Mouse (Mus musculus): ENCODE measurements around the gene 9530077C05Rik.
"Not testable (repeated sequence)": the region's sequence is repeated elsewhere in the genome, so short reads cannot be mapped to it uniquely, and the experiment has no call there.

Gene 9530077C05Rik

DNA sequence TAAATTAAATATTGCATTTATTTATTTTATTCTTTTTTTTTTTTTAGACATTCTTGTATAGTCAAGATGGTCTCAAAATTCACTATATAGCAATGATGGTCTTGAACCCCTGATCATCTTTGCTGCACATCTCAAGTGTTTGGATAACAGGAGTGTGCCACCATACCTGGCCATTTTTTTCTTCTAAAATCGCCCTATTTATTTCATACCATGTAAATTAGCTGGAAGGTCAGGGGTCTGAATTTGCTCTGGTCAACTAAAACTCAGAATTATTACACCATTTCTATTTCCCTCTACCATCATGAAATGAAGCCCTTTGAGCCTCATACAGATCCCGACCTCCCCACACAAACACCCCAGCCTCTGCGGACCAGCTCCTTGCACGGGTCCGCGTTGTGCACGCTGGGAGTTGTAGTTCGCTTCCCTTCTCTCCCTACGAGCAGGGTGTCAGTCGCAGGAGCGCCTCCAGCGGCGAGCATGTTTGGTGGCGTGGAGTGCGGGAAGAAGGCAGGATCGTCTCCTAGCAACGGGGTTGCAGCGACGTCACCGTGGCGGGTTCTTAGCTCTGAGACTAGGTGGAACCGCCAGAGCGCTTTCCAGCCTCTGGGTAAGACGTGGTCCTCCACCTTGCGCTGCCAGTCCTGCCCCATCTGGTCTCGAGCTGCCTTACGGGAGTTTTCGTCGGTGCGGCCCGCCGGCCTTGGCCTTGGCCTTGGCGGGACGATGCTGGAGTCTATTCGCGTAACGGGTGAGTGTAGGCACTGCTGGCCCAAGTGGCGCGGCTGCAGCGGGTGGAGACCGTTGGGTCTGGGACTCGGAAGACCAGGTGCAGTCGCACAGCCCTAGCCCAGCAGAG, at the start of gene 9530077C05Rik:
Gene 9530077C05Rik, plus strand, starts transcription at position 512 of the 856 bp plus-strand sequence.
- ATAC-seq (ENCODE audit: insufficient number of reproducible peaks, low FRiP score, low TSS enrichment): peak; percentile 100

DNA sequence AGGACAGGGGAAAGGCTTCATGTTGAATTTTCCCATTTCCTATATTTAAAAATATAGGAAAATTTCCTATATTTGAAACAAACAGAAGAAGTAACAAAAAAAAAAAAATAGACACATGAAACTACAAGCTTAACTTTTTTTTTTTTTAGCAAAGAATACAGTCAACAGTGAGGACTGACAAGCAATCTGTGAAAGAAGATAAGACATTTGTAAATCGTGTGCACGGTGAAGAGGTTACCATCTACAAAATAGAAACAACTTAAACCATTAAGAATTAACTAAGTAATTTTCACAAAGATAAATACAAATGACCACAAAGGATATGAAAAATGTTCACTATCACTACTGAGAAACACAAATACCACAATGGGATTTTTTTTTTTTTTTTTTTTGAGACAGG, 45.1 kb upstream of the 9530077C05Rik start:
- ATAC-seq (ENCODE audit: insufficient number of reproducible peaks, low FRiP score, low TSS enrichment): no peak

DNA sequence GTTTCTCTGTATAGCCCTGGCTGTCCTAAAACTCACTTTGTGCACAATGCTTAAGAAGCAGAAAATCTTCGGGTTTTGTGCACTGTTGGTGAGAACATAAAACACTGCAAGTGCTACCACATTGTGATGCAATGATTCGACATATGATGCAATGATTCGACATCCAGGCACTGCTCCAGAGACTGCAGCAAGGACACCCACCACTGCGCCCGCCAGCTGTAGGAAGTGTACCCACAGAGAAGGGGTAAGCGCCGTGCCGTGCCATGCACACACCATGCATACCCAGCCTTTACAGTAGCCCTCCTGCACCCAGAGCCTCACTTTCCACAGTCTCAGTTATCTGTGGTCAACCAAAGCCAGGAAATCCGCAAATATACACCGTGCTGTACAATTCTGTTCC, 44.7 kb upstream of the 9530077C05Rik start:
- no peak for ATAC-seq (ENCODE audit: insufficient number of reproducible peaks, low FRiP score, low TSS enrichment)

DNA sequence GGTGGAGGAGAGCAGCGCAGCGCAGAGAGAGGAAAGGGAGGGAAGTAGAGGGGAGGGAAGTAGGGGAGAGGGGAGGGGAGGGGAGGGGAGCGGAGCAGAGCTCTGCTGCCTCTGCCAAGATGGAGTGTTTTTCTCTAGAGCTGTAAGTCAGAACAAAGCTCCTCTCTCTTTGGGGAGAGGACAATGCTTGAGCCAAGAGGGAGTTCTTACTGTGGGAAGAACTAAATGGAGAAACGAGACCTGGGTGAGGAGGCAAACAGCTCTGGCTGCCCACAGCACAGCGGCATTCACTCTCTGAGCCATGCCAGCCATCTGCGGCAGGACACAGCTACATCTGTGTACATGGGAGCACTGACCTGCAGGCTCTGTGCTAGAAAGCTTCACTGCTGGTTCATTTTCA, 43.3 kb upstream of the 9530077C05Rik start:
- no peak for ATAC-seq (ENCODE audit: insufficient number of reproducible peaks, low FRiP score, low TSS enrichment)

DNA sequence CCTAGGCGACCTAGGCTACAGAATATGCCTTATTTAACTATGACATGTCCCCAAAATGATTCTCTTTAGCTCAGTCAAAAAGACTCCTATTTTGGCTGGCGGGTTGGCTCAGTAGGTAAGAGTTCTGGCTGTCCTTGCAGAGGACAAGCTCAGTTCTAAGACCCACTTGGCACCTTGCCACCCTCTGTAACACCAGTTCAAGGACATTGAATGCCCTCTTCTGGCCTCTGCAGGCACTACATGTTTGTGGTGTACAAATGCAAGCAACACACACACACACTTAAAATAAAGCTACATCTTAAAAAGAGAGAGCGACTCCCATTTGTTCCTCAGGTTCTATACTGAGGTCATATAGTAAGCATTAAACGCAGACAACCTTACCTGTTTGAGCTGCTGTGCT, 38.6 kb upstream of the 9530077C05Rik start:
- ATAC-seq (ENCODE audit: insufficient number of reproducible peaks, low FRiP score, low TSS enrichment): no peak

DNA sequence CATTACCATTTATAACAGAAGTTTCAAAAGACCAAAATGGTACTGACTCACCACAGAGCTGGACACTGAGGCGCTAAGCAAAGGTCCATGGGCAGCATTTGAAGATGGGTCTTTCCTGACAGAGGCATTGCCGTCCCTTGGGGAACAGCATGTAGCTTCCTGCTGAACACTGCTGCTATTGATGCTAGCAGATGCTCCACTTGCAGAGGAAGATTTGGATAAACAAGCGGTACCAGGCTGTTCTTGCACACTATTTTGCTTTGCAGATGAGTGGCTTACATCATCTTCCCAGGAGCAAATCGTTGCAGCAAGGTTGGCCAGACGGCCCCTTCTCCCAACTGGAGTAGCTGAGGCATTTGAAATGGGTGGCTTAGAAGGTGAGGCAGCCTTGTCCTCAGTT, 35.2 kb upstream of the 9530077C05Rik start:
- ATAC-seq (ENCODE audit: insufficient number of reproducible peaks, low FRiP score, low TSS enrichment): no peak

DNA sequence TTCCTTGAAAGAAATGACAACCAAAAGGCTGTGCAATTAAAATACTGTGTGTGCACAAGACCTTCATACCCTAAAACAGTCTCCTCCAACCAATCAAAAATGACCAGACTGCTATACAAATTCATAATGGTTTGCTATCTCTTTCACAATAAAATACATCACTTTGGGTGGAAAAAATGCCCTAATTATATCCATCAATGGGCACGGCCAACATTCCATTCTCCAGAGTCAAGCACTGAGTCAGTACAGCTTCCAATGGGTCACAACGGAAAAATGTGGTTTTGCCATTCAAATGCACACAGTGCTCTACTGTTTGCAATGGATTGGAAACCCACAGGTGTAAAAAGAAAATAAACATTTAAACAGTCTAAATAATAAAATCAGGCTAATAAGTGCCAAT, 25.4 kb upstream of the 9530077C05Rik start:
- ATAC-seq (ENCODE audit: insufficient number of reproducible peaks, low FRiP score, low TSS enrichment): no peak

DNA sequence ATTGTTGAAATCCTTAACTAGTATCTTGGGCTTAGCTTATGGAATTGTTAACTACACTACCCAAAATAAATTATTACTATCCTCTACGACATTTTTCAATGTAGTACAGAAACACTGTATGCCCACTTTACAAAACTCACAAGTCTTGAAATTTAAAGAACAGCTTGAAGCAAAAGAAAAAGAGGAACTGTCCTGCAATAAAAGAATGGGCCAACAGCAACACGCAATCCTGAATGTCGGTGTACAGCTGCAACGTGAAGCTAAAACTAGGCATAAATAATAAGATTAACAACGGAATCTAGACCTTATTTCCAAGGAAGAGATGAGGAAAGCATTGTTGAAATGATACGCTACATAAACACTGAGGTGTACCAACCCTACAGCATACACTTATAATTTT, 23.4 kb upstream of the 9530077C05Rik start:
- no peak for ATAC-seq (ENCODE audit: insufficient number of reproducible peaks, low FRiP score, low TSS enrichment)

DNA sequence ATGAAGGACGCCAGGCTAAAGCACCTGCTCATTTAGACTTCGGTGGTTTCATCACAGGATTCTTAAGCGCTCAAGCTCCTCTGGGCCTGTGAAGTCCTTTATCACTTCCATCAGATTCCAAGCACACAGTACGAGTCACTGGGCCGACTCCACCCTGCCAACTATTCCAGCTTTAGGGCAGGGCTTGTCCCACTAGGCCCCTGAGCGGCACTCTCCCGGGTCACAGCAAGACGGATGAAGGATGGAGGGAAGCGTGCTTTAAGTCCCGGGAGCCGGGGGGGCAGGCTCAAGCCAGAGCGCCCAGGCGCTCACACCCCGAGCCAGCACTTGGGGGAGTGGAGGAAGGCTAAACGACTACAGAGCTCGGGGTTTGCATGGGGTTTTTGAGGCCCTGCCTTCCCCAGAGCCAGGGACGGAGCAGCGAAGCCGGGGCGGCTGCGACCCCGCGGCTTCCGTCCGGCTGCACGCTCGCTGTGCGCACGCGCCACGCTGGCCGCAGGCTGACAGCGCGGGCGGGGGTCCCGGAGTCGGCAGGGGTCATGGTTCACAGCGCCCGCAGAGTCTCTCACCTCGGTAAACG, 22.8 kb upstream of the 9530077C05Rik start:
- ATAC-seq (ENCODE audit: insufficient number of reproducible peaks, low FRiP score, low TSS enrichment): no peak

DNA sequence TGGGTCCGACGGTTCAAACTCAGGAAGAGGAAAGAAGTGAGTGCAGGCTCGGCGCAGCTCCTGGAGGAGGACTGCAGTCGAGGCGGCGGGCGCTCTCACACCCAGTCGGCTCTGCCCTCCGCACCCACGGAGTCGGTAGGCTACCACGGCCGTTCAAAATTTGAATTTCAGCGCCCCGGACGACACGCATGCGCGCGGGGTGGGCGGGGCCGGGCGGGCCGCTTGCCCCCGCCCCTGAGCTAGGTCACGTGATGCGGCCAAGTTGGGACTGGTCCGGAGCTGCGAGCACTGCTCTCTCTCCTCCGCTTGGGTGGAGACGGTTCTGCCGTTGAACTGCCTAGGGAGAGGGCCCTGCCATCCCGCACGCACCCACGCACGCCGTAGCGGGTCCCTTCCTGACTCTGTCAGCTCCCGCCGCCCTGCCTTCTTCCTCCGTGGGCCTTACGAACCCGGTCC, 22.3 kb upstream of the 9530077C05Rik start, which contains the start of gene Anln:
Gene Anln, minus strand, starts transcription at position 168 of the 456 bp plus-strand sequence.
- ATAC-seq (ENCODE audit: insufficient number of reproducible peaks, low FRiP score, low TSS enrichment): peak; percentile 94

DNA sequence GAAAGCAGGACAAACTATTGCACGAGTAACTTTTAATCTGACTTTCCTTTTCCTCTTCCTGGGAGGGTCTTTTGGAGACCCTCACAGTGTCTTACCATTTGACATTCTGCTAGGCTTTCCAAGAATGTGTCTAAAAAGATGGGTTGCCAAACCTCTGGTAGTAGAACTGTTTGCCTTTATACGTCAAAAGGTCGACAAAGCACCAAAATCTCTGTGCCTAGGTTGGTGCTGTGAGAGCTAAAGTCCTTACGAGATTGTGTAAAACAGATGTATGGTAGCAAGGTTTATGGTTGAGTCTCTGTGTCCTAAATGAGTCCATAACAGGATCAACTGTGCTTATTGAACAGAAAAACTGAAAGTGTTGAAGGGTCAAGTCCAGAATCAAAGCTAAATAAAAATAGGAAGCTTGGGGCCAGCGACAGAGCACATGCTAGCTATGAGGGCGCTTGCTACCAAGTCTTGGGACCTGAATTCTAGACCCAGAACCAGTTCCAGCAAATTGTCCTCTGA, 21.5 kb upstream of the 9530077C05Rik start:
- ATAC-seq (ENCODE audit: insufficient number of reproducible peaks, low FRiP score, low TSS enrichment): no peak

DNA sequence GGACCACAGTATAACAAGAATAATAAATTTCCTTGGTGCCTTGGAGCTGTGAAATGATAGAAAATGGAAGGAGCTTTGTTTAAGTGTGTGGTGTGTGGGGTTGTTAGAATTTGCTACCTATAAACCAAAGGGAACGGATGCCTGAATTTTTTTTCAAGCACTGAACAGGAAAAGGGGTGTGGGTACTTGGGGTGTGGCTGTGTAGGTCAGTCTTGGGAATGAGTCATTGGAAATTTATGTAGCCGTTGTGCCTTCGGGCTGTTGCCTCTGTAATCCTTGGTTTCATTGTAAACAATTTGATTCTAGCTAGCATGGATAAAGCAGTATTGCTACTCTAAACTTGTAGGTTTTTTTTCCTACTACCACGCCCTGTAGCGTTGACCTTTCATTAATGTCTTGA, 20.9 kb upstream of the 9530077C05Rik start:
- no peak for ATAC-seq (ENCODE audit: insufficient number of reproducible peaks, low FRiP score, low TSS enrichment)

DNA sequence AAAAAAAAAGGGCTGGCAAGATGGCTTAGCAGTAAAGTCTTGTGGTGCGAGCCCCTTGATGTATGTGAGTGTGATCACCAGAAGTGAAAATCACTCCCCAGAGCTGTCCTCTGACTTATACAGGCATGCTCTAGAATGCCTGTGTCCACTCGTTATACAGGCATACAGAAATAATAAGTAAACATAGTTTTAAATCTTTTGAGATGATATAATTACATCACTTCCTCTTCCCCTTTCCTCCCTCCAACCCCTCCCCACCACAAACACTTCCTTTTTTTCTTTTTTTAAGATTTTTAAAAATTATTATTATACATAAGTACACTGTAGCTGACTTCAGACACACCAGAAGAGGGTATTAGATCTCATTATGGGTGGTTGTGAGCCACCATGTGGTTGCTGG, 16.6 kb upstream of the 9530077C05Rik start:
- no peak for ATAC-seq (ENCODE audit: insufficient number of reproducible peaks, low FRiP score, low TSS enrichment)

DNA sequence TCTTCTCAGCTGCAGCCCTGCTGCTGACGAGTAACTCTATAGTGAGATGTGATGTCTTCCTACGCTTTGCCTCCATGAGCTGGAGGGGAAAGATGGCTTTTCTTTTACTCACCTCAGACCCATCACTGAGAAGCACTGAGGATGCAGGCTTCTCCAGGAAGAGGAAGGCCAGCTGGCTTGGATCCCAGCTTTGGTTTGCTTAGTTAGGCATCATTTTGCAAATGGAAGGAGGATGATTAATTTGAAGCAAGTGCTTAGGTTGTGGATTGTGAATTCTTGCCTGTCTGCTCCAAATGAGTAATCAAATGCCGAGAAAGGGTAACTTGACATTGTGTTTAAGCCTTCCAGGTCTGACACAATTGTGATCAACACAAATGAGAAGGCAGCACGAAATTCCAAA, 12.3 kb upstream of the 9530077C05Rik start:
- ATAC-seq (ENCODE audit: insufficient number of reproducible peaks, low FRiP score, low TSS enrichment): no peak

DNA sequence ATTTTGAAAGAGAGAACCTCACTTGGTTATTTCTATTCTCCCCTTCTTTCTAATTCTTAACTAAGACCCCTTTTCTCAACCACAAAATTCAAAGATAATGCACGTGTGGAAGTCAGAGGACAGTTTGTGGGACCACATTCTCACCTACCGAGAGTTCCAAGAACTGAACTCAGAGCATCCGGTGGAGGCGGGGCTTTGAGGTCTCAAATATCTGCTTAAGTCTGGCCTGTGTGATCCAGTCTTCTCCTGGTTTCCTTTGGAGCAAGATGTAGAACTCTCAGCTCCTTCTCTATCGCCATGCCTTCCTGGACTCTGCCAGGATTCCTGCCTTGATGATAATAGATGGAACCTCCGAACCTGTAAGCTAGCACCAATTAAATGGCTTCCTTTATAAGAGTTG, 9.3 kb upstream of the 9530077C05Rik start:
- ATAC-seq (ENCODE audit: insufficient number of reproducible peaks, low FRiP score, low TSS enrichment): no peak

DNA sequence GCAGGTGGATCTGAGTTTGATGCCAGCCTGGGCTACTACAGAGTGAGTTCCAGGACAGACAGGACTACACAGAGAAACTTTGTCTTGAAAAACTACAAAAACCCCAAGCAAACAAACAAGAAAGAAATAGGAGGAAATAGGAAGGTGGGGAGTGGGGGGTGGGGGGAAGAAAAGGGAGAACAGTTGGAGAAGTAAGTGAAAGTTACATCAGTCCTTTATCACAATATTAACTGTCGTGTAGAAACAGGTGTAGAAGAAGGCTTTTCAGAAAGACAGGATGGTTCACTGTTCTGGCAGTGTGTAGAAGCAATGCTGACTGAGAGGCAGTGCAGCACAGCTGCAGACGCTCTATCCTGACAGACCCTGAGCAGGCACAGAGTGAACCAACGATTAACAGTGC, 8.3 kb upstream of the 9530077C05Rik start:
- no peak for ATAC-seq (ENCODE audit: insufficient number of reproducible peaks, low FRiP score, low TSS enrichment)

DNA sequence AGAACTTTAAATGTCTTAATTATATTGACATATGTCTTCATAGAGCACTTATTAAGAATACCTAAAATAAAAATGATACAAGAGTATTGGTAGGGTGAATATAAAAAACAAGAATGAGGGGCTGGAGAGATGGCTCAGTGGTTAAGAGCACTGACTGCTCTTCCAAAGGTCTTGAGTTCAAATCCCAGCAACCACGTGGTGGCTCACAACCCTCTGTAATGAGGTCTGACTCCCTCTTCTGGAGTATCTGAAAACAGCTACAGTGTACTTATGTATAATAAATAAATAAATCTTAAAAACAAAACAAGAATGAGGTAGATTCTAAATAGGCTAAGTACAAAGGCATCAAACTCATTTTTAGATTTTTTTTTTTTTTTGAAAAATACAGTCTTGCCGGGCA, 7.8 kb upstream of the 9530077C05Rik start:
- not testable (repeated sequence) for ATAC-seq (ENCODE audit: insufficient number of reproducible peaks, low FRiP score, low TSS enrichment)

DNA sequence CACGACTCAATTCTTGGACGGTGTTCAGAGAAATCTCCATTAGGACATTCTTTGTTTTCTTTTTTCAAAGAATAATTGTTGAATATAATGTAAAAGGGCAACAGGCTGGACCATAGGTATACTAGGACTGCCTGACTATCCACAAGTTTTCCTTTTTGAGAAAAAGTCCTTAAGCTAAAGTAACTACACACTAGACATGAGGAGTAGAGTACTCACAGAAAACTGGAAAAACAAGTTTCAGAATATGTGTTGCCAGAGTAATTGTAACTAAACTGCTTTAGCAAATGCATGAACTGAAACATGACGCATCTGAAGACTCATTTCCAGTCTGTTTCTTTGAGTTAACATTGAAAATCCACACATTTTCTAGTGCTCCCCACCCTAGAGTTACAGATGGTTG, 5.9 kb upstream of the 9530077C05Rik start:
- ATAC-seq (ENCODE audit: insufficient number of reproducible peaks, low FRiP score, low TSS enrichment): no peak

DNA sequence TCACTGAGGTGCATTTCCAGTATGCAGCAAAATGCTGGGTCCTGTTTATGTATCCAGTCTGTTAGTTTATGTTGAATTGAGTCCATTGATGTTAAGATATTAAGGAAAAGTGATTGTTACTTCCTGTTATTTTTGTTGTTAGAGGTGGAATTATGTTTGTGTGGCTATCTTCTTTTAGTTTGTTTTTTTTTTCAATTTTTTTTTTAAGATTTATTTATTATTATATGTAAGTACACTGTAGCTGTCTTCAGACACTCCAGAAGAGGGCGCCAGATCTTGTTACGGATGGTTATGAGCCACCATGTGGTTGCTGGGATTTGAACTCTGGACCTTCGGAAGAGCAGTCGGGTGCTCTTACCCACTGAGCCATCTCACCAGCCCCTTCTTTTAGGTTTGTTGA, 3.7 kb upstream of the 9530077C05Rik start:
- not testable (repeated sequence) for ATAC-seq (ENCODE audit: insufficient number of reproducible peaks, low FRiP score, low TSS enrichment)

DNA sequence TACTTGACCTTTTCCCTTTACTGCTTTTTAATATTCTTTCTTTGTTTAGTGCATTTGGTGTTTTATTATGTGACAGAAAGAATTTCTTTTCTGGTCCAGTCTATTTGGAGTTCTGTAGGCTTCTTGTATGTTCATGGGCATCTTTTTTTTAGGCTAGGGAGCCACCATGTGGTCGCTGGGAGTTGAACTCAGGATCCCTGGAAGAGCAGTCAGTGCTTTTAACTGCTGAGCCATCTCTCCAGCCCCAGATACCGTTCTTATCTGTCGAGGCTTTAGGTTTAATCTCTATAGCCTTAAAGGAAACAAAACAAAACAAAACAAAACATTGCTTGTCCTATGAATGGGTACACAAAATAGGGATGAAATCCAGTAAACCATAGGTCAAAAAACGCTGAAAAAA, 3.0 kb upstream of the 9530077C05Rik start:
- ATAC-seq (ENCODE audit: insufficient number of reproducible peaks, low FRiP score, low TSS enrichment): not testable (repeated sequence)

DNA sequence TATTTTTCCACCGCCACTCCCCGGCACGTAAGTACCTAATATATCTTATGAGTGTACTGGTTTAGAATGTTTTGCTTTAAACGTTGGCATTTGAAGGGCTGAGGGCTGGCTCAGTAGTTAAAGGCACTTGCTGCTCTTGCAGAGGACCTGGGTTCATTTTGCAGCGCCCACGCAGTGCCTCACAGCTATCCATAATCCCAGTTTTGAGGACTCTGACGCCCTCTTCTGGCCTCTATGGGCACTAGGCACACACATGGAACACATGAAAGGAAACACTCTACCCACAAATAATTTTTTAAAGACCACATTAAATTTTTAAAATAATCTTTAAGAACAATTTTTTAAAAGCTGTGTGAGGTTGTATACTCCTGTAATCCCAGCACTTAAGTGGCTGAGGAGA, 1.8 kb upstream of the 9530077C05Rik start:
- ATAC-seq (ENCODE audit: insufficient number of reproducible peaks, low FRiP score, low TSS enrichment): no peak

DNA sequence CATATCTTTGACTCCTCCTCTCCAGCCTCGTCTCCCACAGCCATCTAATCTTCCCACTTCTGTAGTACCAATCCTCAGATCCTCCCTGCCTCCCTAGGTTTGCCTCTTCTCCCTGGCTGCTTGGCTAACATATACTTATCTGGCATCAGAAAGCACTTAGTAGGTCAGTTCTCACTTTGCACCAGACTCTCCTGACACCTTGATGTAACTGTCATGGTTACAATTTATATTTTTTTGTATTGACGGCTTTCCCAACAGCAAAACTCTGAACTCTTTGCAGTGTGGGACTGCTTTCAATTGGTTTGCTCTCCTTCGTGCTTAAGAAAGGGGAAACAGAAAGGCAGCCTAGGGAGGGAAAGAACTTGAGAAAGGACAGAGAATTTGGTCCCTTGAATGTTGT, 4.9 kb downstream of the 9530077C05Rik start:
- no peak for ATAC-seq (ENCODE audit: insufficient number of reproducible peaks, low FRiP score, low TSS enrichment)

Data from cerebellum, adult (tissue).